Mouse (Mus musculus): ENCODE measurements at regions not wholly inside any gene's neighbourhood (a gene's known extent, or its start where the extent isn't known, plus 50 kb on each side); places are given as distances from the start of the nearest gene placed in this dataset.

DNA sequence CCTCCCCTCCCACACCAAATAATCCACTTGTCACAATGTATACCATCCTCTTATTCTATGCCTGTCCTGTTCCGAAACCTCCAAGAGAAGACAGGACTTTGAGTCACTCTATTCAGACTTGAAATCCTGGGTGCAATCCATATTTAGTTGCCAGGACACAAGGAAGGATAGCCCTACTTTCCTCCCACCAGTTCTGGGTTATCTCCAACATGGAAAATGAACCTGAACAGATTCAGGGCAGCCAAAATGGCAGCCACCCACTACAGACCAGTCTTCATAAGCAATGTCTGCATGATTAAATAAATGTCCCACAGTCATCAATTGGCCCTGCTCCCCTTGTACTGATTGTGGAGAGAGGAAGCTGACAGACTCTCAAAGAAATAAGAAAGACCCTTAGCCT lies 110.6 kb upstream of the Adra1d start:
- no peak for DNase-seq

DNA sequence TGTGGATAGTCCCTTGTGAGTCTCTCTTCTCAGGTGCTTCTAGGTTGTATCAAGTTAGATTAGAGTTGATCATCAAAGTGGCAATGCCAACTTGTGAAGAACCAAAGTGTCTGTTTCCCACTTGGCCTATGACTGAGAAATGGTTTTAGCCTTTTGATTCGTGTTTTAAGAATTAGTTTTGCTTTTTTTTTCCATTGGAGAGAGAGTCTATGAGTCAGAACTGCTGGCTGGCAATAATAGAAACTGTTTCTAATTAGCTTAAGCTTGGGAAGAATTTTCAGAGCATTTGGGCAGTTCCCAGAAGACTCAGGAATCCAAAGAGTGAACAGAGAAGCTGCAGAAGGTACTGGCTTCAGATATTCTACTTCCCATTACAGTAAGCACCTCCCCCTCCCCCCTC lies 110.1 kb upstream of the Adra1d start:
- DNase-seq = no peak

DNA sequence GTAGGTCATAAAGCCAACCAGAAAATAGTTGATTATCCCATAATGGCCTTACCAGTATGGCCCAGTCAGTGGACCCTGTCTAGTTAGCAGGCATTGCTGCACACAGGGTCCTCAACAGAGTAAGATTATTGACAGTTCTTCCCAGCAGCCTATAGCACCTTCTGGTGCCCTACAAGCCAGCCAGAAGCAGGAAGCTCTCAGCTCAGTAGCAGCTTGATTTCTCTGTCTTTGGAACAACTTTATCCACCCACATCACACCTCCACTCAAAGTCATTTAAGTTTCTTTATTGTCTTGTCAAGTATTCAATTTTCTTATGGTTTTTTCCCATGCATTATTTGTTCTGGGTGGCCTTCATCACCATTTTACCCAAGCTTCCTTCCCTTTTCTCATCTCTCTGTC lies 108.8 kb upstream of the Adra1d start:
- no peak for DNase-seq

DNA sequence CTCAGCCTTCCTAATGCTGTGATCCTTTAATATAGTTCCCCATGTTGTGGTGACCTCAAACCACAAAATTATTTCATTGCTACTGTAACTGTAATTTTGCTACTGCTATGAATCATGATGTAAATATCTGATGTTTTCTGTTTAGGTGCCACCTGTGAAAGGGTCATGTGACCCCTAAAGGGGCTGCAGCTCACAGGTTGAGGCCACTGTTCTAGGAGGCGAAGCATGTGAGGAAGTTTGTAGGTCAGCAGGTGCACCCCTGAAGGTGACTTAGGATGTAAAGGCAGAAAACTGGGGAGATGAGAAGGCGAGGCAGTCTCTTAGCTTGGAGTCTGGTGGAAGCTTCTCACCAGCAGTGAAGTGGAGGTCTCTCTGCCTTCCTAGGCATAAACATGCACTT lies 105.8 kb upstream of the Adra1d start:
- no peak for DNase-seq

DNA sequence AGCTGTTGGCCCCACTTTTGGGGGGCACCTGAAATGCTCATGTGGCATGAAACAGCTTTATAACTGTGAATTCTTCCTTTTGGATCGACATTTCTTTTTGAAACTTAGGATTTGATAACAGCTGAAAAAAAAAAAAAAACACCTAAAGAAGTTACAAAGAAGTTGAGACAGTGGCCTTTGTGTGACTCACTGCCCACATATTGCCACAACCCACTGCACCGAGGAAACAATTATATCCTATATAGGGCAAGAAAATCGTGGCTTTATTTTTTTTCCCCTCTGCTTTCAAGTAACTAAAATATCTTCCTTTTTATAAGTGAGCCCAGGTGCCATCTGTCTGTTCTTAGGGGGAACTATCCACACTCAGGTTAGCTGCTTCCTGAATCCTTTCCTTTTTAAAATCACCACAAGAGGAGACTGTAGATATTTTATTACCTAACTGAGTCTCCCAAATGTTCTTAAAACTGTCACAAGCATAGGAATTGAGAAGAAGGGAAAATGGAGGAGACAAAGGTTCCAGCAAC lies 104.8 kb upstream of the Adra1d start:
- DNase-seq = no peak

DNA sequence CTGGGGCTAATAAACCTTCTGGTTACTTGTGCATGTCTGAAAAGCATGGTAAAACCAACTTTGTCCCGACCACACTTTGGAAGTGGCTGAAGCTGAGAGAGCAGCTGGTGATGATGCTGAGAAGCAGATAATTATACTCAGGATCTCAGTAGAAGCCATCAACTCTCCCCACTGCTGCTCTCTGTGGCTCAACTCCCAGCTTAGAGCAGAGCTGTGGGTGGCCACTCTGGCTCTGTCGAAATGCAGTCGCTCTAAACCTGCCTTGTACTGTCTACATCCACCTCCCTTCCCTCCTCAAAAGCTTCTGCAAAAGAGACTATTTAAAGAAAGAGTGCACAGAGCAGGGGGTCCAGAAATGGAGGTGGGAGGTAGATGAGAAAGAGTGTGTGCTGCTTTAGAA lies 102.5 kb upstream of the Adra1d start:
- DNase-seq = no peak

DNA sequence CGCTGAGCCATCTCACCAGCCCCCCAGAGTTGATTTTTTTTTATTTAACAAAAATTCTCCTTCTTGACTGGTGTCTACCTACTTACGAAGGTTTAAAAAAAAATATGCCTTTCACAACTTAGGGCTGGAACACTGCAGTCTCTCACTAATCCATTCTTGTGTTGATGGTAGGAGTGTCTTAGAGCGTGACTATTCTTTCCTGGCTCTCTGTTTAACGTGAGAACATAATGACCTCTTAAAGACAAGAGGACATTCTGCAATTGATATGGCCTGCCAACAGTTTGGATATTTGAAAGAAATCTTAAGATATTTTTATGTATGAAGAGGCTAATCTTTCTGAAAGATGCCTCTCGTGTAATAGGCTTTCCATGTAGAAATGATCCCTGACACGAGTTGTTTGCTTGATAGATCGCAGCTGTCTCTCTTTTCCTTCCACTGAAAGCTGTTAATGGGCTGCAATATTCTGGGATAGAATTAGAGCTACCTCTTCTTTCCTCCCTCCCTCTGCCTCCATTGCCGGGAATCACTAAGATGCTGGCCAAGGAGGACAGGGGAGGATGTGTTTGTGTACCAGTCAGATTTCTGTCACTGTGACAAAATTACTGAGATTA lies 101.2 kb upstream of the Adra1d start:
- no peak for DNase-seq

DNA sequence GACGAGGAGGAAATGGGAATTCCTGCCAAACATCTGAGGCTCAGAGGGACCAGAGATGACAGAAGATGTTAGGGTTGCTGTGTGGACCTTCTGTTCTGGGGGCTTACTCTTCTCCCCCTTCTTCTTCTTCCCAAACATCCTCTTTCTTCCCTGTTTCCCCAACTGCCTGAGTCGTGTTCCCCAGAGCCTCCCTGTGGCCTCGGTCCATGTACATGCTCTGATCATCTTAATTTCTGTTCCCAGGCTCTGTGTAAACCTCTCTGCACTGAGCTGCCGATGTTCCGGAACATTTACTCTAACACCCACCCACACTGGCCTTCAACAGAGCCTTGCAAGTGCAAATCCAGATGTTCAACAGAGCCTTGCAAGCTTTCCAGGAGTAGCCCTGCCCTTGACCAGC lies 90.1 kb upstream of the Adra1d start:
- no peak for DNase-seq

DNA sequence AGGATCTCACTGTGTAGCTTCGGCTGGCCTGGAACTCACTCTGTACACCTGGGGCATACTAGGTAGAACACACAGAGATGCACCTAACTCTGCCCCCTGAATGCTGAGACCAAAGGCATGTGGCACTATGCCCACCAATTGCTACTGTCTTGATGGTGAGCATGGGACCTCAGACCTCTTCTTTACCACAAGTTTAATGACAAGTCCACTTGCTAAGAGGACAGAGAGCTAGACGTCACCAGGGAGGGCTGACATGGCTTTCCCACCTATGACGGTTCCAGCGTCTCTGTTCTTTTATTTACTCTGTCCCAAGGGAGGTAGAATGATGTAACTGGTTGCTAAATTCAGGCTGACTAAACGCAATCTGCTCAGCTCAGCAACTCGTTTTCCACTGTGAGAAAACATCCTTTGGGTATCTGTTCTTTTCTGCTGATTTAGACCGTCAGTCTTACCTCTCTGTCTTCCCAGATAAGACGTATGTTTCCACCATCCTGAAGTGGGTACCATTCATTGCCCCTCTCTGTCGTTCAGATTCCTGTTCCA lies 88.6 kb upstream of the Adra1d start:
- DNase-seq = no peak

DNA sequence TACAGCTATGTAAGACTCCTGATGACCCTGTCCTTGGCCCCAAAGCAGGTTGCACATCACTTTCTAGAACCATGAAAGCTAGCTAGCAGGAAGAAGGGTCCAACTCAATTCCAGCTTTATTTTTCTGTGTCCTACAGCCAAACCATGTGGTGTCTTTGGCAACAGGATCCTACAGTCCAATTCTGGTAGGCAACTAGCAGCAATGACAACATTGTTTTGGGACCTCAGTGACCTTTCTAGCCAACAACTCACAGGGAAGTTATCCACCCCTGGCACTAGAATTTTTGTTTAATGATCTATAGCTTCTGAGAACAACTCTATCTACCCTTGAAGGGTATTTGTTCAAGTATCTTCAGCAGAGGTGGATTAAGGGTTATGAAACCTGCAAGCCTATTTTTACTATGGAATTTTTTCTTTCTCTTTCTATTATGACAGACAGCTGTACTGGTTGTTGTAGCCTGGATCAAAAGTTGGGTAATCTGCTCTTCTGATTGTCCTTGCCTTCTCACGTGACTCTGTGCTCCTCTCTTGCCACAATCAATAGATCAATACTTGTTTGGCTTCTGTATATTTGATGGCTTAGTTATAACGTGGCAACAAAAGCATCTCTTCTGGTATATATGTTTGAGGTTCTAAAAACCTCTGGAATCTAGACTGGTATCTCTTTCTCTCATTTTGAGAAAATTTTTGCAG lies 82.2 kb upstream of the Adra1d start:
- DNase-seq = no peak

DNA sequence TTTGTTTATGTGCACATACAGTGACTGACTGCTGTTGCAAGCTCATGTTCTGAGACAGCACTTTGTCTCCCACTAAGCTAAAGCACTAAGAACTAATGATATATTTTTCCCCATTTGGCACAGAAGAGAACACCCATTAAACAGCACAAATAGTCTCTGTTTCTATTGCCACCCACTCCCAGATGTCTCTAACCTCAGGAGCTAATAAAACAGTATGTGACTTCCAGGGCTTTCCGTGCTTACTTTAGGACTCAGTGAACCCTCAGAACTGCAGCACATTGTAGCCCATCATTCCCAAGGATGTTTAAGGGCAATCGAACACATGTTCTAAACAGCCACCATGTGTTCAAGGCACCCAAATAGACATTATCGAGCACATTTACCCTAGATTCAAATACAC lies 80.4 kb upstream of the Adra1d start:
- DNase-seq = no peak

DNA sequence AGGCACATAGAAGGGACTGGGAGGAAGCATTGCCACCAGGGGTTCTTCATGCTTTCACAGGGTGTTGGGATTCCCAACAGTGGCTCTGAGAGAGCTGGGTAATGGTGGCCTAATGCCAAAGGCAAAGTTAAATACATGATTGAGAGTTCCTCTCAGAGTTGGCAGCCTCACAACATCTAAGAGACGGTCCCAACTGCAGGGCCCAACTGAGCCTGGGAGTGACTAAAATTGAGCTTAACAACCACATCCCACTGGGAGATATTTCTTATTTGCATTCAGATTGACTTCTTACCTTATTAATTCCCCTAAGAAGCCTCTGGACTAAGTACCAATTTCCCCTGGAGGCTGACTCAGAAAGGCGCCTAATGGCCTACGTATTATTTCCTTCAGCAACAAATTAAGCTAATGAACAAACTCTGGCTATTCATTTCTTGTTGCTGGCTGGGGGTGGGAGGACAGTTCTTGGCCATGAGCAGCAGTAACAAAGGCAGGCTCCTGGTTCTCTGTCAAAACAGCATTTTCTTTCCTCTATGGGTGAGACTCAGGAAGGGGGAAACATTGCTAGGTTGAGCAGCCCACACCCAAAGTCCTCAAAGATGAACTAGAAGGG lies 77.0 kb upstream of the Adra1d start:
- DNase-seq = peak; percentile 21

DNA sequence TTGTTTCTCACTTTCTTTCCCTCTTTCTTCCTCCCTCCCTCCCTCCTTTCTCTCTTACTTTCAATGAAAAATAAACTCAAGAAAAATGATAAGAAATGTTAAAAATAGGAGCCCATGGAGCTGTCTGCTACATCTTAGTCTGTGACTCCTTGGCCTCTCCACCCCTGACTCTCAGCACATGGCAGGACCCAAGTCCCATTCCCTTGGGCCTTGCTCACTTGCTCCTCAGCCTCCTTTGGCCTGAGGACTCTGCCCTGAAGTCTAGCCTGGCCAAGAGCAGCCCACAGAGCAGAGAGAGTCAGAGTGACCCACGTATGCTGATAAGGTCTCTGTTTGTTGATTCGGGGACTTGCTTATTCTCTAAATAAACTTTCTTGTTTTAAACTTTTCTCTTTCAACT lies 73.7 kb upstream of the Adra1d start:
- peak; percentile 13 for DNase-seq

DNA sequence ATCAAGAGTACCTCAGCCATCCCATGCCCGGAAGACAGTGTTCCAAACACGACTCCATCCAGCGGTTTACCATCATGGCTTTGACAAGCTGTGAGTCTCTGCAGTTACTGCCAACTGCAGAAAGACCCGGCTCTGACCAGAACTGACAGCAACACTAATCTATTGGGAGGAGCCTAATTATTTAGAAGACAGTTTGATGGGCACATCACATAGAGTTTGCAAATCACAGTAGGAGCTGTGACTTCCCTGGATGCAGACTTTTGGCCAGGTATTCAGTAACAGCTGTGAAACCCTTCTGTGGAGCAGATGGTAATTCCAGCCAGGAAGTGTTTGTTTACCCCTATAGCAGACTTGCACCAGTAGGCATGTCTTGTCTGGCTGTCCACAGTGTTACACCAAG lies 55.8 kb upstream of the Adra1d start:
- no peak for DNase-seq

DNA sequence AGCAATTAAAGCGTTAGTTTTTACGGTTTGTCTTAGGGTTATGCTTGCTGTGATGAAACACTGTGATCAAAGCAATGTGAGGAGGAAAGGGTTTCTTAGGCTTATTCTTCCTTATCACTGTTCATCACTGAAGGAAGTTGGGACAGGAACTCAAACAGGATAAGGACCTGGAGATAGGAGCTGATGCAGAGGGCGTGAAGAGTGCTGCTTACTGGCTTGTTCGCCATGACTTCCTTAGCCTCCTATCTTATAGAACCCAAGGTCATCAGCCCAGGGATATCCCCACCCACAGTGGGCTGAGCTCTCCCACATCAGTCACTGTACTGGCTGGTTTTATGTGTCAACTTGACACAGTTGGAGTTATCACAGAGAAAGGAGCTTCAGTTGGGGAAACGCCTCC lies 50.4 kb upstream of the Adra1d start:
- DNase-seq = no peak

All from adrenal gland, postnatal 10 days (tissue).